Mouse (Mus musculus) forebrain, embryonic 14.5 days (tissue): ENCODE measurements around the gene Tmco1. TPM values are rescaled to one million over a fixed set of nuclear protein-coding genes. Genes with fewer than 3 reads are reported as not detected.

Experiments used
- ATAC-seq: fragments of 200-750 bp; cut with Nextera tagmentation; 2 replicates; pipeline ENCODE4 v1.8.0; 2017; ENCODE audit warnings: mild to moderate bottlenecking, moderate library complexity
- DNase-seq: peaks from one replicate; pipeline ENCODE4 v3.0.0-alpha.2; 2015; ENCODE audit warnings: low spot score
- H3K27ac ChIP-seq: fragments of 300-500 bp; sonication (generic); 2 replicates; pipeline ENCODE4 v1.5.1; 2014; ENCODE audit warnings: low read depth, mild to moderate bottlenecking, control low read depth, low read length, moderate library complexity
- H3K27me3 ChIP-seq: fragments of 300-500 bp; sonication (generic); replicated peaks from 2 replicates; pipeline ENCODE4 v1.6.1; 2014; ENCODE audit warnings: low read length, control low read depth, mixed read lengths; ENCODE audit not compliant: control insufficient read depth, insufficient read depth
- H3K36me3 ChIP-seq: fragments of 300-500 bp; sonication (generic); 2 replicates; pipeline ENCODE4 v1.6.1; 2014; ENCODE audit warnings: low read length, control low read depth; ENCODE audit not compliant: control insufficient read depth, insufficient read depth
- H3K4me1 ChIP-seq: fragments of 300-500 bp; sonication (generic); 2 replicates; pipeline ENCODE4 v1.6.1; 2014; ENCODE audit warnings: antibody characterized with exemption, low read length, control low read depth; ENCODE audit not compliant: control insufficient read depth, insufficient read depth
- H3K4me2 ChIP-seq: fragments of 300-500 bp; sonication (generic); 2 replicates; pipeline ENCODE4 v1.6.1; 2014; ENCODE audit warnings: mild to moderate bottlenecking, control low read depth, low read length
- H3K4me3 ChIP-seq: fragments of 300-500 bp; sonication (generic); 2 replicates; pipeline ENCODE4 v1.5.1; 2014; ENCODE audit warnings: low read depth, low read length, control low read depth
- H3K9ac ChIP-seq: fragments of 300-500 bp; sonication (generic); 2 replicates; pipeline ENCODE4 v1.6.1; 2014; ENCODE audit warnings: mild to moderate bottlenecking, low read length, control low read depth, moderate library complexity
- H3K9me3 ChIP-seq: fragments of 300-500 bp; sonication (generic); replicated peaks from 2 replicates; pipeline ENCODE4 v1.6.1; 2016; ENCODE audit warnings: low read length, control low read depth, mixed read lengths; ENCODE audit not compliant: control insufficient read depth
- WGBS: fragments of 180-500 bp; shearing (Covaris S2); extraction: QIAGEN DNeasy Blood & Tissue Kit; methylation state at CpG from one replicate; pipeline ENCODE4 v1.1.7; 2014; 5-methylcytosine and 5-hydroxymethylcytosine counted together
- polyA plus RNA-seq: library from polyadenylated mRNA; unstranded; fragments of >200 nt; fragmentation: Nextera tagmentation; extraction: Ambion mirVana; gene quantifications from 2 replicates; pipeline ENCODE4 v1.2.1, GENCODE M21; 2014

Gene Tmco1
- polyA plus RNA-seq, 1 experiment from 2014 or later: 81.7 TPM

GRCm38 (mm10) chr1:167368018-167368417 lies 59.8 kb downstream of the Tmco1 start:
- Histone ChIP-seq H3K4me2 (no peak overlapping the region), H3K9ac (no peak overlapping the region), H3K36me3 (0 out of 2 replicates have a peak, but pooled peaks cover 7% of the 10 kb centered on the region), H3K4me3 (no peak overlapping the region), H3K4me1 (no peaks in the 10 kb centered on the region), H3K9me3 (no peaks in the 10 kb centered on the region), H3K27ac (no peak overlapping the region), H3K27me3 (no peaks in the 10 kb centered on the region)
- no peak for ATAC-seq
- WGBS: 93% methylated on average over 4 of the region's 4 CpGs
- DNase-seq: no peak

DNA sequence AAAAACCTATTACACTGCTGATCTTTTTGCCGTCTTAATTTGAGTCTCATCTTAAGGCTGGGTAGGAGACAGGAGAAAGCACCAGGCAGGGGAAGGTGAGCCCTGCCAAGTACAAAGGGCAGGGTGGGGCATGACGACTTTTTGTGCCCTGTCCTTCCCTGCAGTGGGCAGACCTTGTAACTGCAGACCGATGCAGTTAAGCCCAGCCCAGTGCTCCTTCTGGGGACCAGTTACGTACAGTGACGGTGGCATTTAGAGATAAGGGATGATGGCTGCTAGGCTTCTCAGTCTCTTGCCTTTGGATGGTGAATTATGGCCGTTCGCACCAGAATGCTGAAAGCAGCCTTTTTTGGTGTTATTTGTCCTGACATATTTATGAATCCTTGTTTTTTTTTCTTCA lies 60.3 kb downstream of the Tmco1 start:
- H3K4me2 ChIP-seq: no peak overlapping the region
- ATAC-seq: no peak
- no peak for DNase-seq
- H3K27me3 ChIP-seq: no peaks in the 10 kb centered on the region
- H3K4me3 ChIP-seq: no peak overlapping the region
- 0 out of 2 replicates have a peak, but pooled peaks cover 8% of the 10 kb centered on the region for H3K36me3 ChIP-seq
- no peaks in the 10 kb centered on the region for H3K4me1 ChIP-seq
- no peak overlapping the region for H3K9ac ChIP-seq
- no peaks in the 10 kb centered on the region for H3K9me3 ChIP-seq
- 82% methylated on average over 7 of the region's 7 CpGs for WGBS
- H3K27ac ChIP-seq: no peak overlapping the region

DNA sequence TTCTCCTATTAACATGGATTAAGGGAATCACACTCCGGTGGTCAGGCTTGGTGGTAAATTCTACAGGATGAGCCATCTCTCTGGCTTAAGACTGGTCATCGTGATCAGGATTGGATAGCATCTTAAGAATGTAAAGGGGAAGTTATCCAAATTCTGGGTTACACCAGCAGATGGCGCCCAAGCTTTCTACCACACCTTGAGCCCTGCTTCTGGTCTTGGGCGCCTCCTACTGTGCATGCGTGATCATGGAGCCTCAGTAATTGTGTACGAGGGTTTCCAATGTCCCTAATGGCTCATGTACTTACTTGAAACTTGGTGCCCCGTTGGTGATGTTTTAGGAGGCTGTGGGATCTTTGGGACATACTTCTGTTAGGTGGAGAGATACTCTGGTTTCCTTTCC lies 61.7 kb downstream of the Tmco1 start:
- H3K4me1 ChIP-seq: peaks cover 4% of the 10 kb centered on the region; the same call in 1 of the 2 replicates
- H3K9ac ChIP-seq: no peak overlapping the region
- H3K9me3 ChIP-seq: no peaks in the 10 kb centered on the region
- no peaks in the 10 kb centered on the region for H3K27me3 ChIP-seq
- 12% methylated on average over 7 of the region's 7 CpGs for WGBS
- no peak overlapping the region for H3K4me3 ChIP-seq
- DNase-seq (peak; percentile 86), ATAC-seq (peak; percentile 66)
- 0 out of 2 replicates have a peak, but pooled peaks cover 4% of the 10 kb centered on the region for H3K36me3 ChIP-seq
- no peak overlapping the region for H3K4me2 ChIP-seq
- H3K27ac ChIP-seq: no peak overlapping the region

GRCm38 (mm10) chr1:167372739-167373138 lies 64.6 kb downstream of the Tmco1 start:
- ATAC-seq: no peak
- Histone ChIP-seq H3K4me2 (no peak overlapping the region), H3K9ac (no peak overlapping the region), H3K27me3 (no peaks in the 10 kb centered on the region), H3K4me1 (peaks cover 4% of the 10 kb centered on the region; the same call in 1 of the 2 replicates), H3K27ac (no peak overlapping the region), H3K4me3 (no peak overlapping the region), H3K36me3 (0 out of 2 replicates have a peak, but pooled peaks cover 6% of the 10 kb centered on the region), H3K9me3 (no peaks in the 10 kb centered on the region)
- 93% methylated on average over 7 of the region's 7 CpGs for WGBS
- DNase-seq: no peak

DNA sequence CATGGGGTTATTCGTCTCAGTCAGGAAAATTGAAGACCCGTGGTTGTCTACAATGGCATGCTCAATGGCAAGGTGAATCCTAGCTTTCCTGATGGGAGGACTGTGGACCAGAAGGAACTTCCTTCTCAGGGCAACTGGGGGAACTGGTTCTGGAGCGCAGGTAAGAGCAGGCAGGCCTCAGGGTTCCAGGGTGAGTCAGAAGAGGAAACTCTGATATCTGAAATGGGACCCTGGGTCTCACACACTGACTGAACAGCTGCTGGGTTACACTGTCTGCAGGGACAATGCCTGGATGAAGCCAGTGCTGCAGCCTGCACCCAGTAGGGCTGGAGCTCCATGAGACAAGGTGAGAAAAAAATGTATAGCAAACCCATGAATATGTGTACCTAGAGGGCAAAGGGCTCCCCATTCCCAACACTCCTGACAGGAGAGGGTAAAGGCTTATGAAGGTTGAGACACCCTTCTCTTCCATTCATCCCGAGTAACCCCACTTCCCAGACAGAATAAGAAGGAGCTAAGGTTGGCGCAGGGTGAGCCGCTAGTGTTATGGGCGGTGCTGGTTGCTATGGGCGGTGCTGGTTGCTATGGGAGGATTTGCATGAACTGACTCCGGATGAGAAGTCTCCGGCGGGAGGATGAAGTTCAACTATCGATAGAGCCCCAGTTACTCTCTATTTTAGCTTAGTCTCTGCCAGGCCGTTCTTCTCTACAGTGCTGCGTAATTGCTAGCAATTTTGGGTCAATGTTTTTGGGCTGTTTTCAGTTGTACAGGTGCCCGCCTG lies 66.0 kb downstream of the Tmco1 start:
- 23% methylated on average over 15 of the region's 15 CpGs for WGBS
- Histone ChIP-seq H3K36me3 (0 out of 2 replicates have a peak, but pooled peaks cover 6% of the 10 kb centered on the region), H3K4me3 (no peak overlapping the region), H3K27me3 (no peaks in the 10 kb centered on the region), H3K4me2 (no peak overlapping the region), H3K9me3 (no peaks in the 10 kb centered on the region), H3K9ac (no peak overlapping the region), H3K27ac (no peak overlapping the region), H3K4me1 (peaks cover 8% of the 10 kb centered on the region; the same call in 1 of the 2 replicates)
- DNase-seq (peak; percentile 43), ATAC-seq (0 out of 2 replicates have a peak, but pooled peaks have one; percentile 23)

DNA sequence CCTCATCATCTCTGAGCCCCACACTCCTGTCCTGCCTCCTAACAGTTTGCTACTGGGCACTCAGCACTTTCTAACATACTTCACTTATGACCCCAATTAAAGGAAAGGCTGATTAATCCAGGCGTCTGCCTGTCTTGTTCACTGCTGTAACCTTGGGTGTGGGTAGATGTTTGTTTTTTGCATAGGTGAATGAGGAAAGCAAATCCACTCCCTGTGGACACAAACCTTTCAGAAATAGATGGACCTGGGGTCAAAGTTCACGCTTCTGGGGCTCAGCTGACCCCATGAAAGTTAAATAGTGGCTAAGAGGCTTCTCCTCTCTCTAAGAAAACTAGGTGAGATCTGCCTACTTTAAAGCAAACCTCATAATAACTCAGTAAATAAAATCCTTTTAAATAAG lies 66.8 kb downstream of the Tmco1 start:
- H3K4me2 ChIP-seq: no peak overlapping the region
- no peak overlapping the region for H3K4me3 ChIP-seq
- no peaks in the 10 kb centered on the region for H3K9me3 ChIP-seq
- ATAC-seq (no peak), DNase-seq (no peak)
- H3K36me3 ChIP-seq: 0 out of 2 replicates have a peak, but pooled peaks cover 6% of the 10 kb centered on the region
- WGBS: 55% methylated on average over 2 of the region's 2 CpGs
- H3K9ac ChIP-seq: no peak overlapping the region
- no peaks in the 10 kb centered on the region for H3K27me3 ChIP-seq
- peaks cover 8% of the 10 kb centered on the region; the same call in 1 of the 2 replicates for H3K4me1 ChIP-seq
- H3K27ac ChIP-seq: no peak overlapping the region

DNA sequence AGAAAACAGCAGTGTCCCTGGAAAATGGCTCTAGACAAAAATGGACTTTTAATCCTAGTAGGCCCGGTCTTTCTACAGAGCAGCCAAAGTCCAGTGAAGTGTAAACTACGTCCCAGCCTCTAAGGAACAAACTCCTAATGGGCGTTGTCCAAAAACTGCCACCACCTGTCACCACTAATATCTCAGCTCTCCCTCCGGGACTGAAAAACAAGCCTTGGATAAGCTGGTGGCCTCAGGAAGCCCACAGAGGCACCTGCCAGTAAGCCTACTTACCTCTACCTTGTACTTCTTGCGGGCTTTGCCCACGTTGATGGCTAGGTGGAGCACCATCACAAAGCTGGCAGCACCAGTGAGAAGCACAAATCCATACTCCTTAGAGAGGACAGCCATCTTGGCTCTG lies 69.8 kb downstream of the Tmco1 start:
- DNase-seq: no peak
- no peaks in the 10 kb centered on the region for H3K9me3 ChIP-seq
- H3K4me2 ChIP-seq: no peak overlapping the region
- no peaks in the 10 kb centered on the region for H3K27me3 ChIP-seq
- 51% methylated on average over 6 of the region's 6 CpGs for WGBS
- peaks cover 8% of the 10 kb centered on the region; the same call in 1 of the 2 replicates for H3K4me1 ChIP-seq
- H3K36me3 ChIP-seq: 0 out of 2 replicates have a peak, but pooled peaks cover 4% of the 10 kb centered on the region
- no peak overlapping the region for H3K27ac ChIP-seq
- H3K9ac ChIP-seq: no peak overlapping the region
- no peak for ATAC-seq
- H3K4me3 ChIP-seq: no peak overlapping the region

GRCm38 (mm10) chr1:167379751-167380150 lies 71.6 kb downstream of the Tmco1 start:
- Histone ChIP-seq H3K9ac (no peak overlapping the region), H3K4me3 (no peak overlapping the region), H3K4me2 (no peak overlapping the region), H3K36me3 (0 out of 2 replicates have a peak, but pooled peaks cover 3% of the 10 kb centered on the region), H3K27ac (no peak overlapping the region), H3K9me3 (no peaks in the 10 kb centered on the region), H3K27me3 (no peaks in the 10 kb centered on the region), H3K4me1 (peaks cover 4% of the 10 kb centered on the region; the same call in 1 of the 2 replicates)
- DNase-seq (no peak), ATAC-seq (no peak)
- WGBS: 71% methylated on average over 5 of the region's 5 CpGs

DNA sequence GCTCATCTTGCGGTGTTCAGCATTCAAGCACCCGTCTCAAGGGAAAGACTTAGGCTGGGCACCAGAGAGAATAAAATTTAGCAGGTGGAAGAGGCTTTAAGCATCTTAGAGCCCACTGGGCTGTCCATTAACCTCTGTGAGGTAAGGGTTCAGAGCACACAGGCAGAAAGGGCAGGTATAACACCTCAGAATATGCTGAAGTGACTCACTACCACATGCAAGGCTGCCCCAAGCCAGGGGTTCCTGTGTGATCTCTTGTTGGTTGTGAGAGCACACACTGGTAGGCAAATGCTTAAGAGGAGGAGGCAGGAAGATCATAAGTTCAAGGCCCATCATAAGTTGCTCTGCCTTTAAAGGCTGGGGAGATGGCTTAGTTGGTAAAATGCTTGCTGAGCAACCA lies 72.0 kb downstream of the Tmco1 start:
- H3K9me3 ChIP-seq: no peaks in the 10 kb centered on the region
- H3K4me1 ChIP-seq: 0 out of 2 replicates have a peak, but pooled peaks cover 4% of the 10 kb centered on the region
- H3K9ac ChIP-seq: no peak overlapping the region
- DNase-seq: no peak
- H3K4me3 ChIP-seq: no peak overlapping the region
- H3K27ac ChIP-seq: no peak overlapping the region
- 75% methylated on average over 2 of the region's 2 CpGs for WGBS
- ATAC-seq: no peak
- H3K36me3 ChIP-seq: 0 out of 2 replicates have a peak, but pooled peaks cover 3% of the 10 kb centered on the region
- H3K27me3 ChIP-seq: no peaks in the 10 kb centered on the region
- H3K4me2 ChIP-seq: no peak overlapping the region
